8 mouse cellular contexts compared by ENCODE assay signal in the genomic region with DNA sequence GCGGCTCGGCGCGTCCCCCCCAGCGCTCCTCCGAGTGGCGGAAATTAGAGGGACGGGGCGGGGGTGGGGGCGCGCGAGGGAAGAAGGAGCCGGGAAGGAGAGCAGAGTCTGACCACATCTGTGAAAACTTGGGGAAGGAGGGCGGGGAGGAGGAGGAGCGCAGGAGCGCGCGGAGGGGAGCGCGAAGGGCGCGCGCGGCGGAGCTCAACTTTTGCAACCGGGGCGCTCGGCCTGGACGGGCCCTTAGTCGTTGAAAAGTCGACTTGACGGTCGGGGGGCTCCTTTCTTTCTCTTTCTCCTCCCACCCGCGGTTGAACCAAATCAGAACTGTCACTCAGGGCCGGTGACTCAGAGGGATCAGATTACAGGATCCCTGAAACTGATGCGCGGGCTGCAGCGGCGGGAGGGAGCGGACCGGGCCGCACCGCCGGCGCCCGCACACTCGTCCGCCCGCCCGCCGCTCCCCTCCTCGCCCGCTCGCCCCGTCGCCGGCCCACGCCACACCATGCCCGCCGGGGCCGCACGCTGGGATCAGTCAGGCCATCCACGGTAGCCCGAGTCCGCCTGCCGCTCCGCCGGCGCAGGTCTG. TPM values are rescaled to one million over a fixed set of nuclear protein-coding genes. Genes with fewer than 3 reads are reported as not detected.
DNase-seq lines count a peak whose midpoint lies in the region; ATAC-seq and TF ChIP-seq lines count a peak whose summit lies in the region.

No protein-coding gene starts in this region.

- peak; percentile 31 to 46 for DNase-seq in cerebellum, postnatal 10 days
- DNase-seq in cerebellum, adult 11 months: no peak
- DNase-seq in adrenal gland, postnatal 25 days: peak; percentile 44
- DNase-seq in gastrocnemius, adult 2 months: peak; percentile 67
- peak; percentile 47 for DNase-seq in hindbrain, embryonic 14.5 days (ENCODE audit: low spot score)
- no peak for DNase-seq in liver, embryonic 13.5 days

- H3K4me2 ChIP-seq in hindbrain, embryonic 14.5 days (replicated peaks): peak overlapping the region; percentile 98
- H3K4me2 ChIP-seq in liver, embryonic 13.5 days: peak overlapping the region; percentile 65
- H3K4me2 ChIP-seq in neural tube, embryonic 12.5 days (replicated peaks): peak overlapping the region; percentile 90

- peak overlapping the region; percentile 88 for H3K4me3 ChIP-seq in gastrocnemius, adult 2 months
- H3K4me3 ChIP-seq in hindbrain, embryonic 14.5 days (replicated peaks; ENCODE audit: low read length): peak overlapping the region; percentile 79
- peak overlapping the region; percentile 53 for H3K4me3 ChIP-seq in liver, embryonic 13.5 days (replicated peaks)
- peak overlapping the region; percentile 82 for H3K4me3 ChIP-seq in neural tube, embryonic 12.5 days

- under 1% methylated on average over 61 of the region's 70 CpGs for WGBS in hindbrain, embryonic 14.5 days
- WGBS in liver, embryonic 13.5 days (ENCODE audit: insufficient replicate concordance): under 1% methylated on average over 48 of the region's 70 CpGs
- WGBS in neural tube, embryonic 12.5 days: under 1% methylated on average over 65 of the region's 70 CpGs

- intact Hi-C loops in gastrocnemius, adult 2 months (cut with DNase I): no loop called here

- peak; percentile 79 for ATAC-seq in hindbrain, embryonic 14.5 days (ENCODE audit: low FRiP score)
- peak; percentile 45; the same call in 1 of the 2 replicates for ATAC-seq in liver, embryonic 13.5 days (ENCODE audit: low read depth)
- ATAC-seq in neural tube, embryonic 12.5 days (ENCODE audit: low FRiP score, low read depth): peak; percentile 72
- ATAC-seq in activated CD4-positive, CD25-positive, alpha-beta regulatory T cell, adult 4 months: no peak

- no peaks in the 10 kb centered on the region for H3K36me3 ChIP-seq in hindbrain, embryonic 14.5 days (replicated peaks; ENCODE audit: control insufficient read depth, insufficient read depth)
- no peaks in the 10 kb centered on the region for H3K36me3 ChIP-seq in liver, embryonic 13.5 days
- no peaks in the 10 kb centered on the region for H3K36me3 ChIP-seq in neural tube, embryonic 12.5 days

- peaks cover 35% of the 10 kb centered on the region for H3K27me3 ChIP-seq in hindbrain, embryonic 14.5 days (ENCODE audit: control insufficient read depth, insufficient read depth, low read length)
- H3K27me3 ChIP-seq in liver, embryonic 13.5 days: peaks cover 69% of the 10 kb centered on the region
- no peaks in the 10 kb centered on the region for H3K27me3 ChIP-seq in neural tube, embryonic 12.5 days (replicated peaks)

- H3K9ac ChIP-seq in hindbrain, embryonic 14.5 days: peak overlapping the region; percentile 73
- H3K9ac ChIP-seq in liver, embryonic 13.5 days: peak overlapping the region; percentile 41
- peak overlapping the region; percentile 93 for H3K9ac ChIP-seq in neural tube, embryonic 12.5 days

- H3K27ac ChIP-seq in gastrocnemius, adult 2 months: peak overlapping the region; percentile 78
- peak overlapping the region; percentile 79 for H3K27ac ChIP-seq in hindbrain, embryonic 14.5 days
- H3K27ac ChIP-seq in liver, embryonic 13.5 days: peak overlapping the region; percentile 53; the same call in 1 of the 2 replicates
- peak overlapping the region; percentile 85 for H3K27ac ChIP-seq in neural tube, embryonic 12.5 days

- H3K4me1 ChIP-seq in hindbrain, embryonic 14.5 days (replicated peaks; ENCODE audit: control insufficient read depth, insufficient read depth, low read length): 0 out of 2 replicates have a peak, but pooled peaks cover 3% of the 10 kb centered on the region
- H3K4me1 ChIP-seq in liver, embryonic 13.5 days (replicated peaks): no peaks in the 10 kb centered on the region; the same call in 1 of the 2 replicates
- peaks cover 20% of the 10 kb centered on the region; the same call in 1 of the 2 replicates for H3K4me1 ChIP-seq in neural tube, embryonic 12.5 days

- no peak for TF ChIP-seq CTCF in gastrocnemius, adult 2 months (IDR thresholded peaks at IDR 0.05)

- no peaks in the 10 kb centered on the region for H3K9me3 ChIP-seq in hindbrain, embryonic 14.5 days (ENCODE audit: control insufficient read depth, low read length)
- H3K9me3 ChIP-seq in liver, embryonic 13.5 days (replicated peaks): no peaks in the 10 kb centered on the region
- H3K9me3 ChIP-seq in neural tube, embryonic 12.5 days: no peaks in the 10 kb centered on the region

RNA-seq across cellular contexts. Expression of gene Gli3, which starts 0.6 kb away (rescaled TPM):
- total RNA-seq in adrenal gland, postnatal 25 days (2021): 10.1 and 11.4 TPM in 2 replicates
- total RNA-seq in gastrocnemius, adult 2 months (2021): 1 to 10 TPM; 1.4 TPM
- polyA plus RNA-seq in hindbrain, embryonic 14.5 days (2014; fragmentation: Nextera tagmentation; extraction: Ambion mirVana): 4.2 and 5.7 TPM in 2 replicates
- 0.51 and 0.60 TPM in 2 replicates for polyA plus RNA-seq in liver, embryonic 13.5 days (2015; fragmentation: Nextera tagmentation; extraction: Ambion mirVana)
- polyA plus RNA-seq in neural tube, embryonic 12.5 days (2016; fragmentation: Nextera tagmentation; extraction: Ambion mirVana): 21.7 and 22.4 TPM in 2 replicates
- polyA plus RNA-seq in activated CD4-positive, CD25-positive, alpha-beta regulatory T cell, adult 4 months (2017; shearing (Covaris generic)): not detected

Comparison
In these comparisons a context has a peak if more than half of its experiments do, and no peak if none do; other contexts are left out.
1. DNase-seq: peak in cerebellum, postnatal 10 days (2 of 2), adrenal gland, postnatal 25 days (single experiment), gastrocnemius, adult 2 months (single experiment) and hindbrain, embryonic 14.5 days (single experiment); none in cerebellum, adult 11 months (single experiment) and liver, embryonic 13.5 days (single experiment).
2. H3K9ac ChIP-seq: peak in every context shown above with its lines; median percentile 93 in neural tube, embryonic 12.5 days; 73 in hindbrain, embryonic 14.5 days; 41 in liver, embryonic 13.5 days.
3. Peak in every context shown above with its lines, with median percentiles within 50 percentile points of each other: H3K27ac ChIP-seq, H3K4me3 ChIP-seq and H3K4me2 ChIP-seq.